Mouse (Mus musculus) left cerebral cortex, adult 2 months (tissue): ENCODE results near the gene Gm20479. TPM values are rescaled to one million over a fixed set of nuclear protein-coding genes. Genes with fewer than 3 reads are reported as not detected.

Experiments used
- DNase-seq, 2 experiments: peaks; one replicate each; pipeline ENCODE4 v3.0.0; 2021 to 2022; ENCODE audit warnings: low spot score in 2 of 2, mixed read lengths in 1 of 2; ENCODE audit errors: extremely low spot score in 1 of 2
- H3K27ac ChIP-seq: fragments of 200-600 bp; 2 replicates; pipeline ENCODE4 v1.8.1; 2022
- H3K4me3 ChIP-seq: fragments of 200-600 bp; 2 replicates; pipeline ENCODE4 v1.8.1; 2022
- CTCF ChIP-seq: fragments of 200-600 bp; IDR thresholded peaks from 2 replicates; pipeline ENCODE4 v1.8.1; 2022; ENCODE audit warnings: antibody characterized with exemption, mild to moderate bottlenecking, moderate library complexity
- intact Hi-C: fragments of 180-260 bp; cut with DNase I; formaldehyde crosslinking; loops from one replicate; pipeline ENCODE4 v1.15.1; 2025
- total RNA-seq, 2 experiments: library from RNA; stranded (reverse); gene quantifications; 2 replicates each; pipeline ENCODE4 v1.2.3; 2021

Gene Gm20479
- total RNA-seq, 2 experiments from 2014 or later = not detected

DNA sequence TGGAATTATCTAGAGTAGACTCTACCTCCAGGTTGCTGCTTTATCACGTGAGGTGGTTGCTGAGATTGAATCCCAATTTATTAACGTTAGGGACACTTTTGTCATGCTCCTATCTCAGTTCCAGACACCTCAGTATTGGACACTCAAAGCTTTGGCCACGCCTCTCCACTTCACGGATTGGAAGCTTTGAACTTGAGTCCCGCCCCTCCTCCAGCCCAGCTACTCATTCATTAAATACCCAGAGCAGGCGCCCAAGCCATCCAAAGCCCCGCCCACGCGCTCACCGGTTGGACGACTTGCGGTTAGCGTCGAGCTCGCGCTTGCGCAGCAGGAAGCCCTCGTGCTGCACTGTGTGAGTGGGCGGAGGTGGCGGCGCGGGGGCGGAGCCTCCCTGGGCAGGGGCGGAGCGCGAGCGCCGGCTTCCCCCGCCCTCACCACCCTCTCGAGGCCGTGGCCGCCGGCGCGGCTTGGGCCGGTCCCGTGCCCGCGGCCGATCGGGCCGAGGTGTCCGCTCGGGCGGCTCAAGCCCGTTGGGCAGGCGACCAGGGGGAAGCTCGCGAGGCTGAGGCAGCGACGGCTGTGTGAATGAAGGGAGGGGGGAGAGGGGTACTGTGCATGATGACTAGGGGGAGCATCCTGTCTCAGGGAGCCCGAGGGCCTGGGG lies 4.2 kb upstream of the Gm20479 start:
- peak overlapping the region; percentile 47 for H3K27ac ChIP-seq
- DNase-seq = peak; percentile 96 to 99
- H3K4me3 ChIP-seq = peak overlapping the region; percentile 38
- TF ChIP-seq CTCF = no peak
- intact Hi-C loops = loop anchor here (1.0 to 2.0 kb wide), 2 partner anchors 25 to 86 kb away; partner anchors contain the start of genes Blvrb, Ltbp4 and Sptbn4

DNA sequence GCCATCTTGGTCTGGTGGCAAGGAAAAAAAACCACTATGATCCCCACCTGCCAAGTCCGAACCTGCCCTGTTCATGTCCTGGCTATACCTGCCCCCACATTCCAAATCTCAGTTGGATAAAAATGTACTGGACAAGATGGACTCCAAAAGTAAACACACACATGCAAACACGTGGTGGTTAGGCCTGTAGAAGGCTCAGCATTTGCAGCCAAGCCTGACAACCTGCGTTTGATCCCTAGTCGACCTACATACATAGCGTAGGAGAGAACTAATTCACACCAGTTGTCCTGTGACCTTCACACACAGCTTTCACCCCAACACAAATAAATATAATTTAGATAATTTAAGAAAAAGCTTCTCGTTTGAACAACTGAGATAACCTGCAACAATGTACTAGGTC lies 3.5 kb upstream of the Gm20479 start:
- DNase-seq = no peak
- intact Hi-C loops = loop anchor here (1.0 to 2.0 kb wide), 2 partner anchors 24 to 87 kb away; partner anchors contain the start of genes Blvrb, Ltbp4 and Sptbn4
- Histone ChIP-seq H3K27ac (no peak overlapping the region), H3K4me3 (no peak overlapping the region)
- TF ChIP-seq CTCF = no peak

DNA sequence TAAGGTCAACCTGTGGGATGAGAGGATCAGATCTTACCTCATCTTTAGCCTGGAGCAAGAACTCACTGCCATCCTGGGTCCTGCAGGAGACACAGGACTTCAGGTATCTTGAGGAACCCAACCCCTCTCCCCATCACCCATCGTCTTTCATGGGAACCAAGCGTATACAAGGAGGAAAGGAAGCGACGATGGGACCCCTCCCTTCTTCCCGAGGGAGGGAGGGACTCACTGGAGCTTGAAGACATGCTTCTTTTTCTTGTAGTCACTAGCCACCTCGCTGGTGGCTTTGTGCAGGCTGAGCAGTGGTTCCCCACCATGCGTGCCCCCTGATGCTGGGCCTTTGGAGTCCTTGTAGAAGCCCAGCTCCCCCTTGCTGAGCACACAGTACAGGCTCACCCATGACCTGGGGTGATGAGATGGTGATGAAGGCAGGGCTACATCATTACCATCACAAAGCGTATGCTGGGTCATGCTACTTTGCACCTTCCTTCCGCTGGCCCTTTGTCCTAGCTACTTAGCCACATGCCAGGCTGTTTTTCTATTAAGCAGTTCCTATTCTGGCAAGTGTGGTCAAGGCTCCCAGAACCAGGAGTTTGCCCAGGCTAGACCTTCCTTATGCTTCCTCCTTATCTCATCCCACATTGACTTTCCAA lies 2.6 kb upstream of the Gm20479 start:
- no peak for DNase-seq
- no peak for TF ChIP-seq CTCF
- Histone ChIP-seq H3K4me3 (no peak overlapping the region), H3K27ac (no peak overlapping the region)
- intact Hi-C loops = loop anchor here (2.0 kb wide), 1 partner anchor 23 kb away; the partner anchor contains the start of gene Ltbp4

DNA sequence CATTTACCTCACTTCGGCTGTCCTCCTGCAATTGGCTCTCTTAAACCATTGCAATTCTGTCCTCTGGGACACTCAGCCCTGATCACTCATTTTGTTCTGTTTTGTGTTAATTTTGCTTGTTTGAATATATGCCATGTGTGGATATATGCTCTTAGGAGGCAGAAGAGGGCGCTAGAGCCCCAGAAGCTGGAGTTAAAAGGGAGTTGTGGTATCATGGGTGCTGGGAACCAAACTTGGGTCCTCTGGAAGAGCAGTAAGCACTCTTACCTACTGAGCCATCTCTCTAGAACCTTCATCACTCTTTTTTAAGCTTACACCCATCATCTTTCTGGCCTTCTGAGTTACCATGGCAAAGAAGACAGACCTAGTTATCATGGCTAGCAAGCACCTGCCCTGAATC lies 1.9 kb upstream of the Gm20479 start:
- no peak overlapping the region for H3K27ac ChIP-seq
- peak; percentile 16 for TF ChIP-seq CTCF
- no peak overlapping the region for H3K4me3 ChIP-seq
- intact Hi-C loops = no loop called here
- no peak for DNase-seq

DNA sequence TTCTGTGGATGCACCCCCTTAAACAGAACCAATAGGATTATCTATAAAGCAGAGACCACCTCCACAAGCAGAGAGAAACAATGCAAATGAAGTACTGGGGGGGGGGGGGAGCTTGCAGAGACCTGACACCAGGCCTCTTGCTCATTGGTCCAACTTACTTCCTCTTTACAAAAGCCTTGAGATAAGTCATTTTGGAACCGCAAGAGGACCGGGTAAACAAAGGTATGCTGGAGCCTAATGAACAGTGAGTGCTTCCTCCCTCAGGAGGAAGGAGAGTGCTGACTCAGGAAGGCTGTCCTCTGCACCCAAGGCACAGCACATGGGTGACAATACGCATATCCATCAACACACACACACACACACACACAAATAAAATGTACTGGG lies 368 bp upstream of the Gm20479 start:
- intact Hi-C loops = no loop called here
- Histone ChIP-seq H3K4me3 (no peak overlapping the region), H3K27ac (no peak overlapping the region)
- TF ChIP-seq CTCF = no peak
- DNase-seq = no peak

DNA sequence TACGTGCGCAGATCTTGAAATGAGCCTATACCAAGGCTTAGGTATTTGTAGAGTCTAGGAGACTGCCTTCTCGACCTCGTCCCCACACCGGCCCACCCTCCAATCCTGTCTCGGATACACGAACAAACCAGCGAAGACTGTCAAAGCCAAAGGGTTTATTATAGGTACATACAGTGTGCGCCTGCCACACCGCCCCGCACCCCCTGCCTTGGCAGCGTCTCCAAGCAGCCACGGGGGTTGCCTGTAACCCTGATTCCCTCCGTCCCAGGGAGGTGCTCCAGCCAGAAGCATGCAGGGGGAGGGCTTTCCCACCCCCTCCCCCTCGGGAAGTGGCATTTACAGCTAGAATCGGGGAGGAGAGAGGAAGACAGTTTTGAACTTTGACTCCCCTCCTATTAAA lies 971 bp downstream of the Gm20479 start:
- intact Hi-C loops = no loop called here
- no peak for TF ChIP-seq CTCF
- Histone ChIP-seq H3K27ac (peak overlapping the region; percentile 18), H3K4me3 (peak overlapping the region; percentile 65)
- DNase-seq = no peak

DNA sequence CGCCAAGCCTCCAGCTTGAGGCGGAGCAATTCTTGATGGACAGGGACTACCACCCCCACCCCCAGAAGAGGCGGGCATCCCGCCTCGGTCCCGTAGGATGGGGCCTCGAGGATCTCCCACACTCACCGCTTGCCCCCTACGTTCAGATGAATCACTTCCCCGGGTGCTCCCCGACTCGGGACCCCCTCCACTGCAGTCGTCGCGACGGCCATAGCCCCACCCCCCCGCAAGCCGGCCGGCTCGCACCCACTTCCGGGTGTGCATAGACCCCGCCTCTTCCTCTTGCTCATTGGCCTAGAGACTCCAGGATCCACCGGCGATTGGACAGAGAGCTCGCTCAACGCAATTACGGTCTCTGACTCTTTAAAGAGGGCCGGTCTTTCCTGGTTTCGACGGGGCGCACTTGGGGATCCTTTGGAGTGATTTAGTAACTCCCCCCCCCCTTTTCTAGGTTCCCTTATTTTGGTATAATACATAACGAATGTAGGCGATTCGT lies 1.4 kb downstream of the Gm20479 start, which contains the start of gene Shkbp1:
TSS of gene Shkbp1 (minus strand) at position 275 of the 496 bp plus-strand sequence.
- H3K4me3 ChIP-seq = peak within 1 kb of the TSS; percentile 65
- intact Hi-C loops = no loop called here
- peak within 1 kb of the TSS; percentile 67 for H3K27ac ChIP-seq
- no peak for TF ChIP-seq CTCF
- DNase-seq = peak; percentile 79 to 82

DNA sequence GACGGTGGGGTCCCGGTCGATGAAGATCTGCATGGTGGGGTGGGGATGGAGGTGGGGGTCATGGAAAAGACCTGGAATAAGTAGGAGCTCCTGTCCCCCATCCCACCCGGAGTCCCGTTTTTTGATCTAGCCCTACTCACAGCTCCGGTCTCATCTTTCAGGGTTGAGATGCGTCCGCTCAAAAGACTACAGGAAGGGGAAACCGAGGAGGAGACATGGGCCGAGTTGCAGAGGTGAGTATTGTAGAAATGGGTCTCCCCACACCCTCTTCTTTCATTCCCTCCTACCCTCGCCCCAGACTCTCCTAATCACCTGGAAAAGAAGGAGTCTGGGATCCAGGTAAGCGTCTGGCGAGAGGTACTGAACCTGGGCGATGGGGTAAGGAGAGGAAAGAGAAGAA lies 2.0 kb downstream of the Gm20479 start:
- DNase-seq = no peak
- TF ChIP-seq CTCF = no peak
- Histone ChIP-seq H3K27ac (peak overlapping the region; percentile 67; the same call in 1 of the 2 replicates), H3K4me3 (peak overlapping the region; percentile 65)
- intact Hi-C loops = no loop called here

DNA sequence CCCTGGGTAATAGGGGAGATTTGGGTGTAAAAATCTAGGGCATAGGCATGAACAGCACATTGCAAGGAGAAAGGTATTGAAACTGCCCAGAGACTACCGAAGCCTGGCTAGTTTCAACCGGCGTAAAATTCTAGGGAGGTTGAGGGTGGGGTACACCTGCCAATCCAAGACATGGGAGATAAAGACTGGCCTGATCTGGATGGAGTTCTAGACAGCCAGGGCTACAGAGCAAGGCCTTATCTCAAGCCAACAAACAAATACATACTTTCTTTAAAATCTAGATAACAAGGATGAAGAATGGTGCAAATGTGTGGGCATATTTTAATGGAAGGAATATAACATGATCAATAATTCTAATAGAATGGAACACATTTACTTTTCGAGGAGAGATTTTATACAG lies 2.4 kb downstream of the Gm20479 start:
- Histone ChIP-seq H3K27ac (no peak overlapping the region), H3K4me3 (no peak overlapping the region)
- intact Hi-C loops = no loop called here
- TF ChIP-seq CTCF = no peak
- no peak for DNase-seq

DNA sequence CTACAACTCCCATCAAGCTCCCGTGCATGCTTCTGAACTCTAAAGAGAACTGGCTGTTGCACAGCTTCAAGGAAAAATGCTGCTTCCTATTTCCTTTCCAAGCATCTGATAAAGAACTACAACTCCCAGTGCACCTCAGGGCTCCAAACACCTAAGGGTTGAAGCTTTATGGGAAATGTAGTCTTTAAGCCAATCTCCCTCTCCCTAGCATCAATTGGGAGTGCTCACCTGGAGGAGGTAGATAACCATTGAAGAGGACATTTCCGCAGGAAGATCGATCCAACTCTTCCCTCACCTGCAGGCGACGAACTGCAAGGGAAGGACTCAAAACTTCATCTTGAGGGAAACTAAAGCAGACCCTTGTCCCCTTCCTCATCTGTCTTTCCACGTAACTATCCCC lies 3.1 kb downstream of the Gm20479 start:
- intact Hi-C loops = no loop called here
- TF ChIP-seq CTCF = no peak
- no peak overlapping the region for H3K27ac ChIP-seq
- no peak for DNase-seq
- H3K4me3 ChIP-seq = no peak overlapping the region

DNA sequence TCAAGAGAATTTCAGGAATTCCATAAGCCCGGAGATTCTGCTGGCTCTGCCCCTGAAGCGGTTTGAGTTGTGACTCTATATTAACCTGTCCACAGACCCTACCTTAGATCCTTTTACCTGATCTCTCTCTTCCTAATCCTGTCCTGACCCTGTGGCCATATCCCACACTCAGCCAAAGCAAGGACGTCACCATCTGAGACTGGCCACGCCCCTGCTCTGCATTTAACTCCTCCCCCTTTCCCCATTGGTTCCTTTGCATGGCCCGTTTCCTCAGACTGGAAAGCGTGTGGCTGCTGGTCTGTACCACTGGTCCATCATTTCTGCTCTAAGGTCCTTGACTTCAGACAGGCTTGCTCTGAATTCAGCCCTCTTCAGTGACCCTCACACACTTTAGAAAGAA lies 11.8 kb downstream of the Gm20479 start:
- no peak for TF ChIP-seq CTCF
- no peak overlapping the region for H3K4me3 ChIP-seq
- intact Hi-C loops = no loop called here
- no peak for DNase-seq
- no peak overlapping the region for H3K27ac ChIP-seq

DNA sequence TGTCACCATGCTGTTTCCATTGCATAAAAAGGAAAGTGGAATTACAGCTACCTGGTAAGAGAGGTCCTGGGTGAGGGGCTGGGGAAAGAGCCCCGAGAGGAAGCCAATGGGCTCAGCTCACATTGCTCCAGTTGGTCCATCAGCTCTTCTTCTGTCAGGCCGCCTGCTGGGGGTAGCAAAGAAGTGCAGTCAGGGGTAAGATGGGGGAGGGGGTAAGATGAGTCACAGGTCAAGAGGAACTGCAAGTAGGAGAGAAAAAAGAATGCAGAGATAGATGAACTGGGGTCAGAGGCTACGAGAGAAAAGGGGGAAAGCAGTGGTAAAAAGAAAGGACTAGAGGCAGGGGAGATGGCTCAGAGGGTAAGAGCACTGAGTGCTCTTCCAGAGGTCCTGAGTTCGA lies 14.6 kb downstream of the Gm20479 start:
- no peak overlapping the region for H3K27ac ChIP-seq
- no peak; the same call in none of the 2 replicates for TF ChIP-seq CTCF
- no peak for DNase-seq
- intact Hi-C loops = no loop called here
- no peak overlapping the region for H3K4me3 ChIP-seq

DNA sequence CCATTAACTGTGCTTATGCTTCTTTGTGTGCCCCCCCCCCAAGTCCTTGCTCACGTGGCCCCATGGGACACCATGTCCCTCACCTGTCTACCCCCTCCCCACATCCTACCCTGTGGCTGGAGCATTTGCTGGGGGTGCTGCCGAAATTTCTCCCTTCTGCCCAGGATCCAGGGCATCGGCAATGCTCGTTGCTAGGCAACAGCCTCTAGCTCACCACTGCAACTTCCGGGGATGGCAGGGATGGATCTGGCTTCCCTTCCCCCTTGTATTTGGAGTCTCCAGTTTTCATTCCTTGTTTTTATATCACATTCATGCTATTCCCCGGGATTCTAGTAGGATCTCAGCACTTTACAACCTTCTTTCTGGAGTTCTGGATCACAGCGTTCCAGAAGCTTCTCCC lies 17.7 kb downstream of the Gm20479 start:
- DNase-seq = peak in 1 of 2 experiments; percentile 69
- TF ChIP-seq CTCF = no peak
- Histone ChIP-seq H3K27ac (peak overlapping the region; percentile 91), H3K4me3 (peak overlapping the region; percentile 37)
- intact Hi-C loops = loop anchor here (5.0 to 10.0 kb wide), 2 partner anchors 188 to 345 kb away; partner anchors contain the start of gene Zfp607b
